Mouse (Mus musculus) kidney, postnatal 36 days (tissue): ENCODE measurements around the gene Mrpl52.

ENCODE experiments used
- DNase-seq, 2 experiments: peaks; one replicate each; pipeline ENCODE4 v3.0.0; 2021 to 2022; ENCODE audit warnings: mixed read lengths in 2 of 2

The Mrpl52 gene

GRCm38 (mm10) chr14:54432837-54433830 is 6.4 kb downstream of the Mrpl52 start:
- DNase-seq, result no peak

GRCm38 (mm10) chr14:54433941-54434531 is 7.3 kb downstream of the Mrpl52 start:
- no peak for DNase-seq

GRCm38 (mm10) chr14:54435194-54435918 is 8.6 kb downstream of the Mrpl52 start:
- no peak for DNase-seq

- DNase-seq, result no peak
These were observed 12.4 kb downstream of the Mrpl52 start for GRCm38 (mm10) chr14:54439155-54439554.

- no peak for DNase-seq
These were observed 12.9 kb downstream of the Mrpl52 start for GRCm38 (mm10) chr14:54439610-54440009.

GRCm38 (mm10) chr14:54440538-54440937 is 13.8 kb downstream of the Mrpl52 start:
- DNase-seq, result no peak

- no peak for DNase-seq
These were observed 14.7 kb downstream of the Mrpl52 start for GRCm38 (mm10) chr14:54441365-54441764.

GRCm38 (mm10) chr14:54442548-54442947 is 15.8 kb downstream of the Mrpl52 start:
- DNase-seq, result no peak

- peak in 1 of 2 experiments; percentile 32 for DNase-seq
These were observed 16.5 kb downstream of the Mrpl52 start for GRCm38 (mm10) chr14:54443196-54443595.

- DNase-seq, result peak; percentile 29 to 38
These were observed 17.3 kb downstream of the Mrpl52 start for GRCm38 (mm10) chr14:54443712-54444618.

GRCm38 (mm10) chr14:54445476-54445875 is 18.8 kb downstream of the Mrpl52 start:
- no peak for DNase-seq

GRCm38 (mm10) chr14:54453566-54453965 is 26.9 kb downstream of the Mrpl52 start:
- no peak for DNase-seq

- DNase-seq, result no peak
These were observed 28.2 kb downstream of the Mrpl52 start for GRCm38 (mm10) chr14:54454669-54455528.

- DNase-seq, result no peak
These were observed 31.3 kb downstream of the Mrpl52 start for GRCm38 (mm10) chr14:54457907-54458569.

GRCm38 (mm10) chr14:54462146-54462545 is 35.4 kb downstream of the Mrpl52 start:
- DNase-seq, result no peak

GRCm38 (mm10) chr14:54463108-54463958 is 36.6 kb downstream of the Mrpl52 start:
- DNase-seq, result no peak

GRCm38 (mm10) chr14:54463959-54464292 is 37.2 kb downstream of the Mrpl52 start, which contains the start of gene Lrp10:
Gene Lrp10, plus strand, starts transcription at chr14:54464137.
- DNase-seq, result peak; percentile 90 to 96

- peak; percentile 81 to 87 for DNase-seq
These were observed 37.7 kb downstream of the Mrpl52 start for GRCm38 (mm10) chr14:54464293-54465005.

- DNase-seq, result no peak
These were observed 44.8 kb downstream of the Mrpl52 start for GRCm38 (mm10) chr14:54471467-54471866.
